Mouse (Mus musculus) stomach, embryonic 15.5 days (tissue): ENCODE measurements around the gene Gm5105. TPM values are rescaled to one million over a fixed set of nuclear protein-coding genes. Genes with fewer than 3 reads are reported as not detected.

ENCODE experiments used
- ATAC-seq: fragments of 200-750 bp; cut with Nextera tagmentation; 2 replicates; pipeline ENCODE4 v1.8.0; 2017; ENCODE audit warnings: low read depth, moderate number of reproducible peaks, moderate TSS enrichment; ENCODE audit not compliant: insufficient read depth, low FRiP score
- H3K27ac ChIP-seq: fragments of 300-500 bp; sonication (generic); 2 replicates; pipeline ENCODE4 v1.5.1; 2015; ENCODE audit warnings: mild to moderate bottlenecking, inconsistent platforms
- H3K27me3 ChIP-seq: fragments of 300-500 bp; sonication (generic); replicated peaks from 2 replicates; pipeline ENCODE4 v1.6.1; 2015; ENCODE audit warnings: inconsistent platforms
- H3K36me3 ChIP-seq: fragments of 300-500 bp; sonication (generic); 2 replicates; pipeline ENCODE4 v1.6.1; 2015; ENCODE audit warnings: inconsistent platforms
- H3K4me1 ChIP-seq: fragments of 300-500 bp; sonication (generic); 2 replicates; pipeline ENCODE4 v1.6.1; 2015; ENCODE audit warnings: inconsistent platforms
- H3K4me2 ChIP-seq: fragments of 300-500 bp; sonication (generic); 2 replicates; pipeline ENCODE4 v1.6.1; 2015; ENCODE audit warnings: mild to moderate bottlenecking, inconsistent platforms
- H3K4me3 ChIP-seq: fragments of 300-500 bp; sonication (generic); replicated peaks from 2 replicates; pipeline ENCODE4 v1.5.1; 2015; ENCODE audit warnings: inconsistent platforms
- H3K9ac ChIP-seq: fragments of 300-500 bp; sonication (generic); 2 replicates; pipeline ENCODE4 v1.6.1; 2015; ENCODE audit warnings: inconsistent platforms
- H3K9me3 ChIP-seq: fragments of 300-500 bp; sonication (generic); 2 replicates; pipeline ENCODE4 v1.6.1; 2016; ENCODE audit warnings: inconsistent platforms
- WGBS: fragments of 180-500 bp; shearing (Covaris S2); methylation state at CpG from one replicate; pipeline ENCODE4 v1.1.7; 2015; 5-methylcytosine and 5-hydroxymethylcytosine counted together
- polyA plus RNA-seq: library from polyadenylated mRNA; unstranded; fragments of >200 nt; fragmentation: Nextera tagmentation; extraction: Ambion mirVana; gene quantifications from 2 replicates; pipeline ENCODE4 v1.2.1, GENCODE M21; 2015

Gm5105 gene
- polyA plus RNA-seq, 1 experiment from 2014 or later = not detected

- peaks cover 8% of the 10 kb centered on the region for H3K4me1 ChIP-seq
- no peak overlapping the region for H3K4me3 ChIP-seq
- H3K4me2 ChIP-seq = no peak overlapping the region
- H3K9ac ChIP-seq = no peak overlapping the region
- no peaks in the 10 kb centered on the region for H3K36me3 ChIP-seq
- 88% methylated on average over 16 of the region's 16 CpGs for WGBS
- no peak overlapping the region for H3K27ac ChIP-seq
- H3K27me3 ChIP-seq = no peaks in the 10 kb centered on the region
- no peaks in the 10 kb centered on the region for H3K9me3 ChIP-seq
- no peak for ATAC-seq
Measured at GRCm38 (mm10) chr3:138065930-138066329, 1.3 kb downstream of the Gm5105 start.

DNA sequence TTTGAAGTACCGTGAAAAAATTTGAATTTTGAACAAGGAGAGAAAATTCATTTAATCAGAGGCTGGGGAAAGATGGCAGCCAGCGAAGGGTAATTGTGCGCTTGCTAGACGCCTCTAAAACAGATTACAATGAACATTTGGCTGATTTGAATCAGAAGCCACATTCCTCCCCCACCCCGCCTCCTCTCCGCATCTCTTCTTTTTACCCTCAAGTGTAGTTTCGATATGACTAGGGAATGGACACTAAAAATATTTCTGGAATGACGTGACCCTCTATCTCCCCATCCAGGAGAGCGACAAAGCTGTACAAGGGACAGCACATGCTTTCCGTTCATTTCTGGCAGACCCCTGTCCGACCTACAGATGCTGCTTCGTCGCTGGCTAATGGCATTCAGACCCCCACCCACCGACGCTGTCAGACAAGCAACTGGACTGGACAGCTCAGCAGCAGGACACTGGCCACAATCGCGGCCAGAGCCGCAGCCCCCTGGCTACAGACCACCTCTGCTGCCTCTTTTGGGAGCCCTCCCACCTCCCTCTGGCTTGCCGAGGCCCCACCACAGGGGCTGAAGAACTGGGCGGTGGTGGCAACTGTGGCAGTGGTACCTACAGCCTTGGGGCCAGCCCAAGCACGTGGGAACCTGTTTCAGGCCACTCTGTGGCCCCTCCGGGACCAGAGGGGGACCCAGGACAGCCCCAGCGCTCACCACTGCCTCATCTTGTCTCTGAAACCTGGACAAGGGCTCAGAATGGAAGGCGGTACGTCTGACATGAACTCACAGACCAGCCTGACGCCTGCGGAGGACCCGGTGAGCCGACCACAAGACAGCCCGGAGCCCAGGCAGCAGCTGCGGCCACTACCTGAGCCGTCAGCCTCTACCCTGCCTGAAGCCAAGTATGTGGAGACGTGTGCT, 2.2 kb downstream of the Gm5105 start, which contains the start of gene 1110002E22Rik:
Gene 1110002E22Rik (plus strand): TSS at position 321 of the 914 bp plus-strand sequence.
- H3K9ac ChIP-seq = no peak within 1 kb of the TSS
- H3K4me1 ChIP-seq = peaks cover 8% of the 10 kb centered on the region
- H3K9me3 ChIP-seq = no peaks in the 10 kb centered on the region
- no peaks in the 10 kb centered on the region for H3K36me3 ChIP-seq
- no peaks in the 10 kb centered on the region for H3K27me3 ChIP-seq
- no peak within 1 kb of the TSS for H3K4me3 ChIP-seq
- H3K27ac ChIP-seq = peak within 1 kb of the TSS; percentile 52; the same call in 1 of the 2 replicates
- no peak; the same call in 1 of the 2 replicates for ATAC-seq
- peak within 1 kb of the TSS; percentile 16 for H3K4me2 ChIP-seq
- WGBS = 72% methylated on average over 33 of the region's 33 CpGs

DNA sequence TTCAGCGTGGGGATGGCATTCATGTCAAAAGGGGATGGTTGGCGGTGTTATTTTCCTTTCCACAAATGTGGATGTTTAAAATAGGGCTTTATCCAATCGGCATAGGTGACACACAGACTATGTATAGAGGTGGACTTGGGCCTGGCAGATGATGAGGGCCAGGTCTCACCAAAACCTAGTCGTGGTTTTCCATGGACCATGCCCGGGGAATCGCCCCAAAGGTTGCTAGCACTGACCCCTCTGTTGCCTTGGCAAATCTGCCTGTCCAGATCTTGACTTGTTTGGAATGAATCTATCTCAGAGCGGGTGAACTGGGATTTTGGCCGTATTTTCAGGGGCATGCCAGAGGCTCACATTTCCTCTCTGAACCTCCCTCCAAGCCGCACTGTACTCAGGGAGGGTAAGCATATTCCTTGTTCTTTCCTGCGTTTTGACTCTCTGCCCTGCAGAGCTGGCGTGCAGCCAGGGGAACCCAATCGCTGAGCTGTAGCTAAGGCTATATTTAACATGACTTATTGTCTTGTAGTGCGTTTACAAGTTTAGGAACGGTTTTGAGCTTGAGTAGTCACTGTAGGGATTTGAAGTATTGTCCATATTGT, 3.4 kb downstream of the Gm5105 start:
- Histone ChIP-seq H3K9ac (no peak overlapping the region), H3K27ac (peak overlapping the region; percentile 52; the same call in 1 of the 2 replicates), H3K27me3 (no peaks in the 10 kb centered on the region), H3K4me1 (peaks cover 8% of the 10 kb centered on the region), H3K9me3 (no peaks in the 10 kb centered on the region), H3K4me2 (no peak overlapping the region; the same call in 1 of the 2 replicates), H3K36me3 (no peaks in the 10 kb centered on the region), H3K4me3 (no peak overlapping the region)
- WGBS = 41% methylated on average over 14 of the region's 14 CpGs
- ATAC-seq = peak; percentile 36; the same call in 1 of the 2 replicates

GRCm38 (mm10) chr3:138062673-138063072, 4.5 kb downstream of the Gm5105 start:
- WGBS = 78% methylated on average over 4 of the region's 4 CpGs
- Histone ChIP-seq H3K27ac (no peak overlapping the region), H3K4me1 (peaks cover 12% of the 10 kb centered on the region), H3K4me3 (no peak overlapping the region), H3K27me3 (no peaks in the 10 kb centered on the region), H3K9ac (no peak overlapping the region), H3K4me2 (no peak overlapping the region), H3K36me3 (no peaks in the 10 kb centered on the region), H3K9me3 (no peaks in the 10 kb centered on the region)
- no peak for ATAC-seq

DNA sequence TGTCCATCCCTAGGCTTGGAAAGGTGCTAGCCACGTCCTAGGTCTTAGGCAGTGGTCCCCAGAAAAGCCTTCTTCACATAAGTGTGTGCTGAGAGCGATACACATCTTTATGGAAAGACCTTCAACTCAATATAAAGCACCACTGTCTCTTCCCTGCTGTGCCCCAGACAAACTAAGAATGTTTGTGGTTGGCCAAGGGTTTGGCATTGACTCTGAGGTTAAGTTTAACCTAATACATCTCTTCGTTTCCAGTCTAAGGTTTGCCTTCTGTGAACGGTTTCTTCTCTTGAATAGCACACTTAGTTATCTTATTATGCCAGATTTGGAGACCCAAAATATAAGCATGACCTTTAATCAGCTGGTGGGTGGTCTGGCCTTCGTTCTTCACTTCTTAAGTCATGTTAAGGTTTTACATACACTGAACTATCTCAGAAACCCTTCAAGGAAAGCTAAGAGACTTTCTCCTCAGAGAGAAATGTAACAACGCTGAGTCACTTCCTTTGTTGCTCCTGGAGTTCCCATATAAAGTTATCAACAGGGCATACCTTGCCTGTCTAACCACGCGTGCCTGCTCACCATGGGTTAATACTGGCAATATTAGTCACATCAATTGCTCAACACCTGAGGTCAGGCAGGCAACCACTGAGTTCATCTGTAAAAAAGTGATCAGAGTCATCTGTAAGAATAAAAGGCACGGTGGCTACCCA, 5.8 kb downstream of the Gm5105 start:
- H3K27me3 ChIP-seq = no peaks in the 10 kb centered on the region
- peaks cover 20% of the 10 kb centered on the region for H3K4me1 ChIP-seq
- WGBS = 76% methylated on average over 9 of the region's 9 CpGs
- H3K4me3 ChIP-seq = no peak overlapping the region
- H3K27ac ChIP-seq = no peak overlapping the region
- no peak overlapping the region for H3K9ac ChIP-seq
- no peaks in the 10 kb centered on the region for H3K9me3 ChIP-seq
- H3K4me2 ChIP-seq = no peak overlapping the region
- H3K36me3 ChIP-seq = no peaks in the 10 kb centered on the region
- ATAC-seq = no peak

- Histone ChIP-seq H3K9me3 (no peaks in the 10 kb centered on the region), H3K36me3 (no peaks in the 10 kb centered on the region), H3K27me3 (no peaks in the 10 kb centered on the region), H3K4me1 (peaks cover 20% of the 10 kb centered on the region), H3K9ac (no peak overlapping the region), H3K4me2 (no peak overlapping the region), H3K27ac (no peak overlapping the region), H3K4me3 (no peak overlapping the region)
- 87% methylated on average over 7 of the region's 7 CpGs for WGBS
- no peak for ATAC-seq
Measured at GRCm38 (mm10) chr3:138060429-138060828, 6.8 kb downstream of the Gm5105 start.

DNA sequence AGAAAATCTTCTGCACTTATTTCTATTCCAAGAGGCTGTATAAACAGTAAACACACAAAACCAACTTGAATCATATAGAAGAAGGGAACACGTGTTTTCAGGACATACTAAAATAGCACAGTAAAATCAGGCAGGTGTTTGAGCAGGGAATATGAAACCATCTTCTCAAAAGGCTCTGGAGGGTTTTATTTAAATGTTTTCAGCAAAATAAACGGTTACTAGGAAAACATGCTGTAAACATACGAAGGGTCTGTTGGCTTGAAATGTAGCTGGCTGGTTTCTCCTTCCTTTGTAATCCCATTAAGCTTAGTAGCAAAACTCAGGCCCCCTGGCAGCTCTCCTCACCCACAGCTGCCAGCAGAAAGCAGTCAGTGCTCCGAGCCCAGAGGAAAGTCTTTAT, 9.0 kb downstream of the Gm5105 start:
- WGBS = 52% methylated on average over 4 of the region's 4 CpGs
- Histone ChIP-seq H3K4me2 (no peak overlapping the region), H3K27me3 (no peaks in the 10 kb centered on the region), H3K4me3 (no peak overlapping the region), H3K9ac (no peak overlapping the region), H3K4me1 (peaks cover 19% of the 10 kb centered on the region; the same call in 1 of the 2 replicates), H3K9me3 (no peaks in the 10 kb centered on the region), H3K36me3 (no peaks in the 10 kb centered on the region), H3K27ac (no peak overlapping the region)
- no peak for ATAC-seq

- no peak overlapping the region for H3K27ac ChIP-seq
- 48% methylated on average over 7 of the region's 7 CpGs for WGBS
- H3K4me3 ChIP-seq = no peak overlapping the region
- no peak overlapping the region for H3K4me2 ChIP-seq
- no peaks in the 10 kb centered on the region for H3K27me3 ChIP-seq
- peak; percentile 63; the same call in 1 of the 2 replicates for ATAC-seq
- H3K9ac ChIP-seq = no peak overlapping the region
- no peaks in the 10 kb centered on the region for H3K9me3 ChIP-seq
- peaks cover 16% of the 10 kb centered on the region; the same call in 1 of the 2 replicates for H3K4me1 ChIP-seq
- H3K36me3 ChIP-seq = no peaks in the 10 kb centered on the region
Measured at GRCm38 (mm10) chr3:138056976-138057375, 10.2 kb downstream of the Gm5105 start.

DNA sequence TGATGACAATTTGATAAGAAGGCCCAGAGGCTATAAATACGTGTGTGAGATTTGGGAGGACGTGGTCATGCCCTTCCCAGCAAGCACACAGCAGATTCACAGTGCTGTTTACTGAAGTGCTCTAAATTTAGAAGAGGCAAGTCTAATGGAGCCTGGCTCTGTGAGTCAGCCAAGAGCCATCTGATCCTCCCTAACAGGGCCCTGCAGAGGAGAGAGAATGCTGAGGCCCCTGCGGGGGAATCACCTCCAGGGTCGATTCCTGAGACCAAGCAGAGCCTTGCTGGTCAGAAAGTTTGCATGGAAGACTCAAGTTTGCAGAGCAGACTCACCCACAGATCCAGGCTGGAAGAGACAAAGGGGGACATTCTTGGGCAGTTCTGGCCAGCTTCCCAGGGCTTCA, 13.2 kb downstream of the Gm5105 start:
- H3K4me3 ChIP-seq = no peak overlapping the region
- no peaks in the 10 kb centered on the region for H3K9me3 ChIP-seq
- H3K27me3 ChIP-seq = no peaks in the 10 kb centered on the region
- WGBS = 7% methylated on average over 4 of the region's 4 CpGs
- ATAC-seq = peak; percentile 86; the same call in 1 of the 2 replicates
- H3K9ac ChIP-seq = no peak overlapping the region
- H3K4me2 ChIP-seq = 0 out of 2 replicates have a peak overlapping the region, but pooled peaks have one; percentile 14
- H3K4me1 ChIP-seq = peaks cover 16% of the 10 kb centered on the region; the same call in 1 of the 2 replicates
- no peaks in the 10 kb centered on the region for H3K36me3 ChIP-seq
- H3K27ac ChIP-seq = peak overlapping the region; percentile 84

DNA sequence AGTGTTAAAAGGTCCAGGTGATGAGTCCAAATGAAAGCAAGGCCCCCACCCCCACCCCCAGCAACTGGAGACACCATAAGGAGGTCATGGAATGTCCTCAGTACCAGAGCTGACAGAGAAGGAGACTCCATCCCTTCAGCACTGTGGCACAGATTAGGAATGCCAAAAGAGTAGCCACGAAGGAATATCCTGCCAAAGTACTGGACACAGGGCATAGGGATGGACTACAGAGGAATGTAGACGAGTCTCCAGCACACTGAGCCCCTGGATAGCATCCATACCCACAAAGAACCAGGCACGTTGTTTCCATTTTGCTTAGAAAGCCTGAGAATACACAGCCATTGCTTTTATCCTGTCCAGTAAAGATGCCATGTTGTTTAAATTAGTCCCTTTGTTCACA, 15.8 kb downstream of the Gm5105 start:
- no peak overlapping the region for H3K4me2 ChIP-seq
- H3K27ac ChIP-seq = no peak overlapping the region
- 79% methylated on average over 3 of the region's 3 CpGs for WGBS
- no peaks in the 10 kb centered on the region for H3K36me3 ChIP-seq
- no peak overlapping the region for H3K9ac ChIP-seq
- no peak overlapping the region for H3K4me3 ChIP-seq
- no peaks in the 10 kb centered on the region for H3K27me3 ChIP-seq
- no peak for ATAC-seq
- H3K4me1 ChIP-seq = peaks cover 4% of the 10 kb centered on the region; the same call in 1 of the 2 replicates
- H3K9me3 ChIP-seq = no peaks in the 10 kb centered on the region

DNA sequence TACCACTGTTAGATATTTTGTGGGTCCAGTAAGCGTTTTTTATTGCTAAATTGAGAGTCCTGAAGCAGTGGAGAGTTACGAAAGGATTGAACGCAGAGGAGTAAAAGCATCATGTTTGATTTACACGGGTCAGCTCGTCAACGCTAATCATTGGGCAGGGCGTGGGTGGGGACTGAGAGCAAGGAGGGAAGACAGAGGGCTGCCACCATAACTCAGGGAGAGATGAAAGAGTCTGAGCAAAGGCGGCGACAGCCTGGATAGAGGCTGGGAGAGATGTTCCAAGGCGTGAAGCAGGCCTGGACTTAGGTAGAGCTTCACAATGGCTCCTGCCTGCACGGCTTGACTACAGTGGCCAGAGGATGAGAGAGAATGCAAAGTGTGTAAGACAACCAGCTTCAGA, 16.4 kb downstream of the Gm5105 start:
- Histone ChIP-seq H3K27me3 (no peaks in the 10 kb centered on the region), H3K9me3 (no peaks in the 10 kb centered on the region), H3K9ac (no peak overlapping the region), H3K4me3 (no peak overlapping the region), H3K4me2 (no peak overlapping the region), H3K27ac (no peak overlapping the region), H3K36me3 (no peaks in the 10 kb centered on the region), H3K4me1 (peaks cover 4% of the 10 kb centered on the region; the same call in 1 of the 2 replicates)
- no peak for ATAC-seq
- 72% methylated on average over 11 of the region's 11 CpGs for WGBS
